Mouse (Mus musculus) heart, embryonic 14.5 days (tissue): ENCODE results near the gene Arhgap30. TPM values are rescaled to one million over a fixed set of nuclear protein-coding genes. Genes with fewer than 3 reads are reported as not detected.
A peak's percentile ranks its signal among the peaks of the same experiment; 100 is the strongest.

Experiments
- ATAC-seq: fragments of 200-750 bp; cut with Nextera tagmentation; 2 replicates; pipeline ENCODE4 v1.8.0; 2017; ENCODE audit warnings: low read depth, moderate TSS enrichment; ENCODE audit not compliant: insufficient number of reproducible peaks, insufficient read depth, low FRiP score
- H3K27ac ChIP-seq, 2 experiments: fragments of 200-500 bp in 1 of 2; fragments of 300-500 bp in 1 of 2; sonication (generic) in 1 of 2; replicated peaks in 1 of 2; 2 replicates each; pipeline ENCODE4 v1.5.1; 2012 to 2014; ENCODE audit warnings: low read depth in 2 of 2, low read length in 2 of 2, control low read depth in 1 of 2, mild to moderate bottlenecking in 1 of 2, mixed read lengths in 1 of 2; ENCODE audit not compliant: control insufficient read depth in 1 of 2, insufficient read depth in 1 of 2
- H3K27me3 ChIP-seq: fragments of 300-500 bp; sonication (generic); 2 replicates; pipeline ENCODE4 v1.6.1; 2014; ENCODE audit warnings: mild to moderate bottlenecking, low read length, control low read depth; ENCODE audit not compliant: control insufficient read depth, insufficient read depth
- H3K36me3 ChIP-seq: fragments of 300-500 bp; sonication (generic); 2 replicates; pipeline ENCODE4 v1.6.1; 2014; ENCODE audit warnings: mild to moderate bottlenecking, control low read depth, low read length, mixed read lengths; ENCODE audit not compliant: control insufficient read depth, insufficient read depth
- H3K4me1 ChIP-seq, 2 experiments: fragments of 200-500 bp in 1 of 2; fragments of 300-500 bp in 1 of 2; sonication (generic) in 1 of 2; 2 replicates each; pipeline ENCODE4 v1.6.1; 2012 to 2014; ENCODE audit warnings: low read length in 2 of 2, control low read depth in 1 of 2, mixed read lengths in 1 of 2; ENCODE audit not compliant: control insufficient read depth in 2 of 2, insufficient read depth in 2 of 2
- H3K4me2 ChIP-seq: fragments of 300-500 bp; sonication (generic); 2 replicates; pipeline ENCODE4 v1.6.1; 2014; ENCODE audit warnings: mild to moderate bottlenecking, low read length
- H3K4me3 ChIP-seq, 2 experiments: fragments of 200-500 bp in 1 of 2; fragments of 300-500 bp in 1 of 2; sonication (generic) in 1 of 2; 2 replicates each; pipeline ENCODE4 v1.5.1; 2012 to 2014; ENCODE audit warnings: low read length in 2 of 2, mild to moderate bottlenecking in 2 of 2, control low read depth in 1 of 2, low read depth in 1 of 2, moderate library complexity in 1 of 2; ENCODE audit not compliant: control insufficient read depth in 1 of 2, insufficient read depth in 1 of 2
- H3K9ac ChIP-seq: fragments of 300-500 bp; sonication (generic); 2 replicates; pipeline ENCODE4 v1.6.1; 2014; ENCODE audit warnings: mild to moderate bottlenecking, low read length
- H3K9me3 ChIP-seq: fragments of 300-500 bp; sonication (generic); 2 replicates; pipeline ENCODE4 v1.6.1; 2016; ENCODE audit warnings: low read length, control low read depth; ENCODE audit not compliant: control insufficient read depth
- WGBS: fragments of 180-500 bp; shearing (Covaris S2); extraction: QIAGEN DNeasy Blood & Tissue Kit; methylation state at CpG from one replicate; pipeline ENCODE4 v1.1.7; 2014; 5-methylcytosine and 5-hydroxymethylcytosine counted together
- polyA plus RNA-seq: library from polyadenylated mRNA; unstranded; fragments of >200 nt; fragmentation: Nextera tagmentation; extraction: Ambion mirVana; gene quantifications from 2 replicates; pipeline ENCODE4 v1.2.1, GENCODE M21; 2014

The Arhgap30 gene
- polyA plus RNA-seq, 1 experiment from 2014 or later: 0.54 TPM

GRCm38 (mm10) chr1:171361106-171362103, 27.3 kb upstream of the Arhgap30 start:
- peak overlapping the region; percentile 65 for H3K9ac ChIP-seq
- peak overlapping the region in 1 of 2 experiments; percentile 63; a peak in 2 of 4 replicates for H3K27ac ChIP-seq
- 23% methylated on average over 16 of the region's 16 CpGs for WGBS
- H3K4me1 ChIP-seq: peaks cover 0 to 3% of the 10 kb centered on the region in 2 experiments; a peak in 2 of 4 replicates
- peak overlapping the region; percentile 45 to 52 for H3K4me3 ChIP-seq
- ATAC-seq: no peak
- peaks cover 3% of the 10 kb centered on the region for H3K9me3 ChIP-seq
- no peaks in the 10 kb centered on the region for H3K27me3 ChIP-seq
- H3K36me3 ChIP-seq: peaks cover 26% of the 10 kb centered on the region
- peak overlapping the region; percentile 66 for H3K4me2 ChIP-seq

GRCm38 (mm10) chr1:171365934-171366333, 22.8 kb upstream of the Arhgap30 start:
- Histone ChIP-seq H3K9me3 (no peaks in the 10 kb centered on the region), H3K9ac (no peak overlapping the region), H3K27ac (no peak overlapping the region), H3K36me3 (no peaks in the 10 kb centered on the region), H3K4me2 (no peak overlapping the region), H3K4me3 (no peak overlapping the region), H3K27me3 (0 out of 2 replicates have a peak, but pooled peaks cover 3% of the 10 kb centered on the region), H3K4me1 (no peaks in the 10 kb centered on the region)
- WGBS: 65% methylated on average over 7 of the region's 7 CpGs
- no peak for ATAC-seq

GRCm38 (mm10) chr1:171369845-171370556, 18.8 kb upstream of the Arhgap30 start, which contains the start of gene Nectin4:
Gene Nectin4, plus strand, starts transcription at chr1:171370099.
- H3K27me3 ChIP-seq: peaks cover 9% of the 10 kb centered on the region; the same call in 1 of the 2 replicates
- H3K9ac ChIP-seq: no peak within 1 kb of the TSS
- no peaks in the 10 kb centered on the region for H3K9me3 ChIP-seq
- no peak for ATAC-seq
- H3K36me3 ChIP-seq: no peaks in the 10 kb centered on the region
- peaks cover 0 to 2% of the 10 kb centered on the region in 2 experiments; a peak in 1 of 4 replicates for H3K4me1 ChIP-seq
- H3K4me2 ChIP-seq: no peak within 1 kb of the TSS
- H3K27ac ChIP-seq: no peak within 1 kb of the TSS
- H3K4me3 ChIP-seq: no peak within 1 kb of the TSS
- 40% methylated on average over 20 of the region's 20 CpGs for WGBS

- Histone ChIP-seq H3K27ac (no peak overlapping the region), H3K9ac (no peak overlapping the region), H3K4me1 (peaks cover 2 to 6% of the 10 kb centered on the region in 2 experiments; a peak in 2 of 4 replicates), H3K4me3 (no peak overlapping the region), H3K27me3 (peaks cover 9% of the 10 kb centered on the region; the same call in 1 of the 2 replicates), H3K4me2 (no peak overlapping the region), H3K36me3 (no peaks in the 10 kb centered on the region), H3K9me3 (no peaks in the 10 kb centered on the region)
- 55% methylated on average over 3 of the region's 3 CpGs for WGBS
- ATAC-seq: no peak
These were observed 15.9 kb upstream of the Arhgap30 start for GRCm38 (mm10) chr1:171372880-171373279.

GRCm38 (mm10) chr1:171373946-171374345, 14.8 kb upstream of the Arhgap30 start:
- Histone ChIP-seq H3K4me3 (no peak overlapping the region), H3K4me1 (peaks cover 2 to 6% of the 10 kb centered on the region in 2 experiments; a peak in 2 of 4 replicates), H3K27ac (no peak overlapping the region), H3K9me3 (no peaks in the 10 kb centered on the region), H3K4me2 (no peak overlapping the region), H3K27me3 (peaks cover 9% of the 10 kb centered on the region; the same call in 1 of the 2 replicates), H3K9ac (no peak overlapping the region), H3K36me3 (no peaks in the 10 kb centered on the region)
- ATAC-seq: no peak
- WGBS: 2% methylated on average over 4 of the region's 4 CpGs

GRCm38 (mm10) chr1:171375646-171376097, 13.1 kb upstream of the Arhgap30 start:
- no peak for ATAC-seq

GRCm38 (mm10) chr1:171378298-171378697, 10.5 kb upstream of the Arhgap30 start:
- 72% methylated on average over 6 of the region's 6 CpGs for WGBS

More at GRCm38 (mm10) chr1:171375646-171376097, 13.1 kb upstream of the Arhgap30 start:
- Histone ChIP-seq H3K36me3 (no peaks in the 10 kb centered on the region), H3K9me3 (no peaks in the 10 kb centered on the region), H3K4me2 (no peak overlapping the region), H3K27me3 (peaks cover 17% of the 10 kb centered on the region), H3K4me1 (peaks cover 2 to 10% of the 10 kb centered on the region in 2 experiments; a peak in 2 of 4 replicates), H3K27ac (no peak overlapping the region), H3K4me3 (no peak overlapping the region), H3K9ac (no peak overlapping the region)
- 45% methylated on average over 9 of the region's 9 CpGs for WGBS

More at GRCm38 (mm10) chr1:171378298-171378697, 10.5 kb upstream of the Arhgap30 start:
- Histone ChIP-seq H3K9ac (no peak overlapping the region), H3K4me1 (peaks cover 2 to 10% of the 10 kb centered on the region in 2 experiments; a peak in 2 of 4 replicates), H3K36me3 (no peaks in the 10 kb centered on the region), H3K27me3 (peaks cover 14% of the 10 kb centered on the region), H3K27ac (no peak overlapping the region), H3K4me3 (no peak overlapping the region), H3K4me2 (no peak overlapping the region), H3K9me3 (no peaks in the 10 kb centered on the region)
- no peak for ATAC-seq
